Mouse (Mus musculus): ENCODE measurements around the gene Taf1b. TPM values are rescaled to one million over a fixed set of nuclear protein-coding genes. Genes with fewer than 3 reads are reported as not detected.

The Taf1b gene
- total RNA-seq, 2 experiments from 2014 or later, result 6.4 to 6.9 TPM

GRCm38 (mm10) chr12:24541426-24542154 lies 43.4 kb downstream of the Taf1b start:
- intact Hi-C loops (cut with DNase I; ENCODE audit: low total_unique reads), result no loop called here
- DNase-seq, result no peak

GRCm38 (mm10) chr12:24547686-24548085 lies 49.5 kb downstream of the Taf1b start:
- intact Hi-C loops (cut with DNase I; ENCODE audit: low total_unique reads), result no loop called here
- no peak for DNase-seq

- intact Hi-C loops (cut with DNase I; ENCODE audit: low total_unique reads), result no loop called here
Measured at GRCm38 (mm10) chr12:24548885-24549284, 50.7 kb downstream of the Taf1b start.

GRCm38 (mm10) chr12:24552531-24552930 lies 54.4 kb downstream of the Taf1b start:
- intact Hi-C loops (cut with DNase I; ENCODE audit: low total_unique reads), result no loop called here
- DNase-seq, result no peak

More at GRCm38 (mm10) chr12:24548885-24549284, 50.7 kb downstream of the Taf1b start:
- no peak for DNase-seq

GRCm38 (mm10) chr12:24555976-24556375 lies 57.8 kb downstream of the Taf1b start:
- intact Hi-C loops (cut with DNase I; ENCODE audit: low total_unique reads), result no loop called here
- DNase-seq, result no peak

- intact Hi-C loops (cut with DNase I; ENCODE audit: low total_unique reads), result no loop called here
- no peak for DNase-seq
Measured at GRCm38 (mm10) chr12:24563395-24563960, 65.3 kb downstream of the Taf1b start.

- intact Hi-C loops (cut with DNase I; ENCODE audit: low total_unique reads), result no loop called here
- no peak for DNase-seq
Measured at GRCm38 (mm10) chr12:24565311-24565710, 67.2 kb downstream of the Taf1b start.

GRCm38 (mm10) chr12:24567606-24568005 lies 69.4 kb downstream of the Taf1b start:
- no peak for DNase-seq
- intact Hi-C loops (cut with DNase I; ENCODE audit: low total_unique reads), result no loop called here

GRCm38 (mm10) chr12:24571523-24572392 lies 73.6 kb downstream of the Taf1b start, which contains the start of gene Grhl1:
Gene Grhl1 (plus strand): TSS chr12:24572283.
- DNase-seq, result peak; percentile 94
- intact Hi-C loops (cut with DNase I; ENCODE audit: low total_unique reads), result no loop called here

- DNase-seq, result no peak
- intact Hi-C loops (cut with DNase I; ENCODE audit: low total_unique reads), result no loop called here
Measured at GRCm38 (mm10) chr12:24572421-24573274, 74.5 kb downstream of the Taf1b start.

- no peak for DNase-seq
- intact Hi-C loops (cut with DNase I; ENCODE audit: low total_unique reads), result no loop called here
Measured at GRCm38 (mm10) chr12:24573275-24573580, 75.1 kb downstream of the Taf1b start.

- intact Hi-C loops (cut with DNase I; ENCODE audit: low total_unique reads), result no loop called here
Measured at GRCm38 (mm10) chr12:24574870-24575269, 76.7 kb downstream of the Taf1b start.

GRCm38 (mm10) chr12:24580452-24580851 lies 82.3 kb downstream of the Taf1b start:
- no peak for DNase-seq
- intact Hi-C loops (cut with DNase I; ENCODE audit: low total_unique reads), result no loop called here

More at GRCm38 (mm10) chr12:24574870-24575269, 76.7 kb downstream of the Taf1b start:
- DNase-seq, result no peak

GRCm38 (mm10) chr12:24580996-24581683 lies 83.0 kb downstream of the Taf1b start:
- DNase-seq, result no peak
- intact Hi-C loops (cut with DNase I; ENCODE audit: low total_unique reads), result no loop called here

GRCm38 (mm10) chr12:24583653-24584052 lies 85.5 kb downstream of the Taf1b start:
- no peak for DNase-seq
- intact Hi-C loops (cut with DNase I; ENCODE audit: low total_unique reads), result no loop called here

- DNase-seq, result peak; percentile 33
- intact Hi-C loops (cut with DNase I; ENCODE audit: low total_unique reads), result no loop called here
Measured at GRCm38 (mm10) chr12:24584835-24585234, 86.7 kb downstream of the Taf1b start.

- intact Hi-C loops (cut with DNase I; ENCODE audit: low total_unique reads), result no loop called here
- no peak for DNase-seq
Measured at GRCm38 (mm10) chr12:24586193-24586592, 88.0 kb downstream of the Taf1b start.

- DNase-seq, result no peak
- intact Hi-C loops (cut with DNase I; ENCODE audit: low total_unique reads), result no loop called here
Measured at GRCm38 (mm10) chr12:24590371-24590770, 92.2 kb downstream of the Taf1b start.

GRCm38 (mm10) chr12:24592055-24592454 lies 93.9 kb downstream of the Taf1b start:
- intact Hi-C loops (cut with DNase I; ENCODE audit: low total_unique reads), result no loop called here
- no peak for DNase-seq

Measured in gastrocnemius, postnatal 14 days (tissue).